Mouse (Mus musculus) heart, postnatal 0 days (tissue): ENCODE results near the gene Invs. TPM values are rescaled to one million over a fixed set of nuclear protein-coding genes. Genes with fewer than 3 reads are reported as not detected.
A peak's percentile ranks its signal among the peaks of the same experiment; 100 is the strongest.

Experiments used
- ATAC-seq: fragments of 200-750 bp; cut with Nextera tagmentation; 2 replicates; pipeline ENCODE4 v1.8.0; 2017; ENCODE audit warnings: low read depth, moderate number of reproducible peaks, moderate library complexity; ENCODE audit not compliant: insufficient read depth
- DNase-seq: peaks from one replicate; pipeline ENCODE4 v3.0.0-alpha.2; 2016; ENCODE audit warnings: low spot score
- H3K27ac ChIP-seq: fragments of 300-500 bp; sonication (generic); 2 replicates; pipeline ENCODE4 v1.5.1; 2014; ENCODE audit warnings: low read depth, mild to moderate bottlenecking
- H3K27me3 ChIP-seq: fragments of 300-500 bp; sonication (generic); 2 replicates; pipeline ENCODE4 v1.6.1; 2014; ENCODE audit warnings: low read length, mixed read lengths; ENCODE audit not compliant: control insufficient read depth, insufficient read depth
- H3K36me3 ChIP-seq: fragments of 300-500 bp; sonication (generic); replicated peaks from 2 replicates; pipeline ENCODE4 v1.6.1; 2014; ENCODE audit warnings: low read length, mixed read lengths; ENCODE audit not compliant: control insufficient read depth, insufficient read depth
- H3K4me1 ChIP-seq: fragments of 300-500 bp; sonication (generic); 2 replicates; pipeline ENCODE4 v1.6.1; 2014; ENCODE audit warnings: antibody characterized with exemption; ENCODE audit not compliant: control insufficient read depth, insufficient read depth
- H3K4me2 ChIP-seq: fragments of 300-500 bp; sonication (generic); 2 replicates; pipeline ENCODE4 v1.6.1; 2014; ENCODE audit warnings: low read depth, mild to moderate bottlenecking, low read length, moderate library complexity
- H3K4me3 ChIP-seq: fragments of 300-500 bp; sonication (generic); 2 replicates; pipeline ENCODE4 v1.5.1; 2014; ENCODE audit warnings: low read depth, low read length
- H3K9ac ChIP-seq: fragments of 300-500 bp; sonication (generic); replicated peaks from 2 replicates; pipeline ENCODE4 v1.6.1; 2014; ENCODE audit warnings: low read depth, low read length, mixed read lengths
- H3K9me3 ChIP-seq: fragments of 300-500 bp; sonication (generic); replicated peaks from 2 replicates; pipeline ENCODE4 v1.6.1; 2016; ENCODE audit warnings: low read length; ENCODE audit not compliant: control insufficient read depth
- CTCF ChIP-seq: IDR thresholded peaks from 2 replicates; pipeline ENCODE4 v1.5.1; 2016; ENCODE audit warnings: antibody characterized with exemption, control low read depth, low read depth
- EP300 ChIP-seq: IDR thresholded peaks from 2 replicates; pipeline ENCODE4 v1.6.1; 2016; ENCODE audit warnings: antibody characterized with exemption, low read depth
- WGBS: fragments of 180-500 bp; shearing (Covaris S2); extraction: QIAGEN DNeasy Blood & Tissue Kit; methylation state at CpG from one replicate; pipeline ENCODE4 v1.1.7; 2014; 5-methylcytosine and 5-hydroxymethylcytosine counted together
- polyA plus RNA-seq: library from polyadenylated mRNA; unstranded; fragments of >200 nt; fragmentation: Nextera tagmentation; extraction: Ambion mirVana; gene quantifications from 2 replicates; pipeline ENCODE4 v1.2.1, GENCODE M21; 2015
- total RNA-seq: library from RNA; depleted of rRNA; stranded (reverse); fragments of >200 nt; gene quantifications from 2 replicates; pipeline ENCODE4 v1.2.3, GENCODE M21; 2014; ENCODE audit warnings: low replicate concordance

Gene Invs
- total and polyA plus RNA-seq, 2 experiments from 2014 or later = 1.6 to 4.4 TPM

DNA sequence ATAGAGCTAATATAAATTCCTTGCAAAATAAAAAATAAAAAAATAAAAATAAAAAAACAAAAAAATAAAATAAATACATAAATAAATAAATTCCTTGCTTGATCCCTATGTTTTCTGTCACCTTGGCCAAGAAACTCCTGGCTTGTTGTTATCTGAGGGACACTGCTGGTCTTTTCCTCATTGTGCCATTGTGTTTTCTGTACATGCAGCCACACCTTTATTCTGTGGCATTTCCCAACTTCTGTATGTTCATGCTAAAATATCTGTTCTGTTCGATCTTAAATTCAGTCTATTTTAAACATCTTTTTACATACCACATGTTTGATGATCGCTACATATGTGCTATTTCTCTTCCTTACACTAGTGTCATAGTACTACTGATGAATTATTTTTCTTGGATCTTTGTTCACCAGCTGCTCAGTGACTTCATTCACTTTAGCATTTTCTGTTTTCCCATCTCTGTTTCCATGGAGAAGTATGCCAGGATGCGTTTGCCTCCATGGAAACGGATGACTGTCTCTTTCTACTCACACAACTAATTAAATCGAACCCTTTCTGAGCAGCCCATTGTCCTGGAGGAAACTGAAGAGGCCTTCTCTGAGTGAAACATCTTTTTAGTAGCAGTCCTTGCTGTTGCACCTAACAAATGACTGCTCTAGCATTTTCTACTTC lies 7.7 kb downstream of the Invs start:
- ATAC-seq = no peak
- H3K27ac ChIP-seq = no peak overlapping the region
- 76% methylated on average over 5 of the region's 5 CpGs for WGBS
- H3K27me3 ChIP-seq = no peaks in the 10 kb centered on the region
- H3K9me3 ChIP-seq = no peaks in the 10 kb centered on the region
- no peak overlapping the region for H3K4me3 ChIP-seq
- 0 out of 2 replicates have a peak, but pooled peaks cover 3% of the 10 kb centered on the region for H3K36me3 ChIP-seq
- H3K9ac ChIP-seq = no peak overlapping the region
- no peak for DNase-seq
- no peaks in the 10 kb centered on the region for H3K4me1 ChIP-seq
- TF ChIP-seq EP300 (no peak), CTCF (no peak)
- H3K4me2 ChIP-seq = no peak overlapping the region

DNA sequence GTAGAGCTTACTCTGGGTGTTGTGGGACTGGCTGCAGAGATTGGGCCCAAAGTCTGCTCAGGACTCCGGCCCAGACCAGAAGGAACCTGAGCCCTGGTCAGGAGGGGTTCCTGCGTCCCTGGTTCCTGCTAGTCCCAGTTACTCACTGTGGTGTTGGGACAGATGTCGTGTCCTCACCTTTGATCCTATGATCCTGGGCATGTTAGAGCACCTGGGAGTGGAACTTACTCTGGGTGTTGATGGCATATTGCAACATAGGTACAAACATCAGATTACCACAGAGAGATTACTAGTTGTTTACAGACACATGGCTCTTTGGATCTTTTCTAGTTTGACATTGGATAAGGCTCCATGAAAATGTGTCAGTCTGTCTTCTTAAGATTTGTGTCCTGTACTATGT lies 35.3 kb downstream of the Invs start:
- DNase-seq (no peak), ATAC-seq (no peak)
- no peaks in the 10 kb centered on the region for H3K27me3 ChIP-seq
- no peaks in the 10 kb centered on the region for H3K36me3 ChIP-seq
- H3K9me3 ChIP-seq = no peaks in the 10 kb centered on the region
- no peak overlapping the region for H3K4me3 ChIP-seq
- no peak overlapping the region for H3K4me2 ChIP-seq
- H3K4me1 ChIP-seq = no peaks in the 10 kb centered on the region
- no peak overlapping the region for H3K27ac ChIP-seq
- H3K9ac ChIP-seq = no peak overlapping the region
- WGBS = 87% methylated on average over 3 of the region's 3 CpGs
- TF ChIP-seq CTCF (no peak), EP300 (no peak)

DNA sequence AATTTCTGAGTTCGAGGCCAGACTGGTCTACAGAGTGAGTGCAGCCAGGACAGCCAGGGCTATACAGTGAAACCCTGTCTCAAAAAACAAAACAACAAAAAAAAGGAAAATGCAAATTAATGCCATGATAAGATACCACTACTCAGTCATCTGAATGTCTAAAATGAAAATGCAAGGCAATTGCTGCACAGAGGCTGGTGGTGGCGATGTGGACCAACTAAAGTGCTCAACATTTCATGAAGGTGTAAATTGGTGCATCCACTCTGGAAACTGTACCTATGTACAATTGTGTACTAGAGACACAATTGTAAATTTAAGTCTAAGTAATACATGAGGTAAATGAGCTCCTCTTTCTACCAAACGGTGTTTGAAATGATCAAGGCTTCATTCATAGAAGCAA lies 36.5 kb downstream of the Invs start:
- Histone ChIP-seq H3K4me2 (no peak overlapping the region), H3K4me1 (no peaks in the 10 kb centered on the region), H3K4me3 (no peak overlapping the region), H3K27ac (no peak overlapping the region), H3K27me3 (no peaks in the 10 kb centered on the region), H3K36me3 (no peaks in the 10 kb centered on the region), H3K9ac (no peak overlapping the region), H3K9me3 (no peaks in the 10 kb centered on the region)
- ATAC-seq (no peak), DNase-seq (no peak)
- 85% methylated on average over 3 of the region's 3 CpGs for WGBS
- TF ChIP-seq CTCF (peak; percentile 14; the same call in 1 of the 2 replicates), EP300 (no peak)

DNA sequence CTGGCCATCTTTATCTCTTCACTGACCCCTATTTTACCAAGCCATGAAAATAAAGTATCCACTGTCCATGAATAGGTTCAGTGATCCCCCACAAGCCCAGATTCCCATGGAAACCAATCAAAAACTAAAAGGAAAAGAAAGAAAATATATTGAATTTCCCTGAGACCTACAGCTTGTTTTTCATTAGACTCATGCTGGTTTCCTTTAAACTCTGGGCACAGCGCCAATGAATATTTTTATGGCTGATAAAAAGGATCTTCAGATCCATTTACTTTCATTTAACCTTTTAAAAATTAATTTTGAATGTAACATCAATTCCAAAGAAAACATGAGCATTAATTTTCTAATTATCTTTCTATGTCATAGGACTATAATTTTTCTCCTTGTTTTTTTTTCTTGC lies 41.7 kb downstream of the Invs start:
- no peak overlapping the region for H3K4me2 ChIP-seq
- H3K9me3 ChIP-seq = no peaks in the 10 kb centered on the region
- no peak overlapping the region for H3K9ac ChIP-seq
- no peak overlapping the region for H3K27ac ChIP-seq
- H3K4me1 ChIP-seq = no peaks in the 10 kb centered on the region
- WGBS = 70% methylated on average over 1 of the region's 1 CpGs
- no peaks in the 10 kb centered on the region for H3K27me3 ChIP-seq
- TF ChIP-seq EP300 (no peak), CTCF (no peak)
- ATAC-seq (no peak), DNase-seq (no peak)
- no peaks in the 10 kb centered on the region for H3K36me3 ChIP-seq
- no peak overlapping the region for H3K4me3 ChIP-seq

DNA sequence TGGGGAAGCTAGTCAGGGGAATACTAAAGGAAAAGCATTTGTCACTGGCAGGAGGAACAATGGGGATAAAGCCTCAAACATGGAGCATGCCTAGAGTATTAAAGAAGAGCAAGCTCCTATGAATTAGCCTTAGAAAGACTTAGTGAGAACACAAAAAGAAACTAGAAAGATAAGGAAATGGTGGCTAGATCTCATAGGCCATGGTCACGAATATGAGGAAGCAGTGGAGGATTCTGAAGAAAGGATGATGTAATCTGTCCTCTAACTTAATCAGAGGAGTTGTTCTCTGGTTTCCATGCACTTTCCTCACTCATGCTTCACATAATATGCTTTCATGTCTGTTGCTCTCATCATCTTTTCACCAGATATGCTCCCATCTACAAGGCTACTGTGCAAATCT lies 42.5 kb downstream of the Invs start:
- no peaks in the 10 kb centered on the region for H3K9me3 ChIP-seq
- no peaks in the 10 kb centered on the region for H3K4me1 ChIP-seq
- no peak overlapping the region for H3K27ac ChIP-seq
- H3K4me3 ChIP-seq = no peak overlapping the region
- no peak for ATAC-seq
- H3K9ac ChIP-seq = no peak overlapping the region
- no peak for DNase-seq
- no peak overlapping the region for H3K4me2 ChIP-seq
- WGBS = 38% methylated on average over 1 of the region's 1 CpGs
- H3K36me3 ChIP-seq = no peaks in the 10 kb centered on the region
- no peaks in the 10 kb centered on the region for H3K27me3 ChIP-seq
- TF ChIP-seq CTCF (no peak), EP300 (no peak)

DNA sequence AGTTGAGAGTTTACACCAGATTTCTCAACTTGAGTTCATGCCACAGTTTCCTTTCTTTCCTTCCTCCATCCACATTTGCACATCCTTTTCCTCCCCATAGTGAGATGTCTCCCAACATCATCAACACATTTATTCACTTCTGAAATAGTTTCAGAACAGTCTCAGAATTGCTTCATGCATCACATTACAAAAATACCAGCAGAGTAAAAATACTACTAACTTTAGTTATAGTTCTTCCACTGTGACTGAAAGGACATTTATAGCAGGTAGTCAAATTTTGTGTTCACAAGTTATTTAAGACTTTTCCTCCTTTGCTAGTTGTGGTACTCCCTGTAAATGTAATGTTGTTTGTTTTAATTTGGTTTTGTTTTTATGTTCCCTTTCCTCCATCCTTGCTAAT lies 47.6 kb downstream of the Invs start:
- H3K9ac ChIP-seq = no peak overlapping the region
- H3K4me2 ChIP-seq = no peak overlapping the region
- H3K4me3 ChIP-seq = no peak overlapping the region
- TF ChIP-seq CTCF (no peak), EP300 (no peak)
- H3K36me3 ChIP-seq = no peaks in the 10 kb centered on the region
- no peaks in the 10 kb centered on the region for H3K9me3 ChIP-seq
- ATAC-seq = no peak
- H3K4me1 ChIP-seq = no peaks in the 10 kb centered on the region
- H3K27ac ChIP-seq = no peak overlapping the region
- no peaks in the 10 kb centered on the region for H3K27me3 ChIP-seq
- no peak for DNase-seq
